Mouse (Mus musculus): ENCODE results near the gene Slc6a8. TPM values are rescaled to one million over a fixed set of nuclear protein-coding genes. Genes with fewer than 3 reads are reported as not detected.

The Slc6a8 gene
- polyA plus RNA-seq, 1 experiment: 39.8 TPM

GRCm38 (mm10) chrX:73717667-73718066 is 44.7 kb downstream of the Slc6a8 start:
- Histone ChIP-seq H3K4me3 (ENCODE audit: insufficient read depth, low read length) (peak overlapping the region; percentile 73), H3K4me1 (ENCODE audit: control insufficient read depth, insufficient read depth, low read length) (peaks cover 22% of the 10 kb centered on the region), H3K27ac (ENCODE audit: insufficient read depth, low read depth, low read length) (peak overlapping the region; percentile 98)
- TF ChIP-seq POLR2A (IDR thresholded peaks at IDR 0.05; ENCODE audit: borderline replicate concordance, low read depth, low read length) (no peak), CTCF (IDR thresholded peaks at IDR 0.05; ENCODE audit: low read depth, low read length) (no peak)

GRCm38 (mm10) chrX:73718271-73718670 is 45.3 kb downstream of the Slc6a8 start:
- Histone ChIP-seq H3K27ac (ENCODE audit: insufficient read depth, low read depth, low read length) (peak overlapping the region; percentile 98), H3K4me3 (ENCODE audit: insufficient read depth, low read length) (peak overlapping the region; percentile 73), H3K4me1 (ENCODE audit: control insufficient read depth, insufficient read depth, low read length) (peaks cover 22% of the 10 kb centered on the region)
- TF ChIP-seq POLR2A (IDR thresholded peaks at IDR 0.05; ENCODE audit: borderline replicate concordance, low read depth, low read length) (no peak), CTCF (IDR thresholded peaks at IDR 0.05; ENCODE audit: low read depth, low read length) (no peak)

DNA sequence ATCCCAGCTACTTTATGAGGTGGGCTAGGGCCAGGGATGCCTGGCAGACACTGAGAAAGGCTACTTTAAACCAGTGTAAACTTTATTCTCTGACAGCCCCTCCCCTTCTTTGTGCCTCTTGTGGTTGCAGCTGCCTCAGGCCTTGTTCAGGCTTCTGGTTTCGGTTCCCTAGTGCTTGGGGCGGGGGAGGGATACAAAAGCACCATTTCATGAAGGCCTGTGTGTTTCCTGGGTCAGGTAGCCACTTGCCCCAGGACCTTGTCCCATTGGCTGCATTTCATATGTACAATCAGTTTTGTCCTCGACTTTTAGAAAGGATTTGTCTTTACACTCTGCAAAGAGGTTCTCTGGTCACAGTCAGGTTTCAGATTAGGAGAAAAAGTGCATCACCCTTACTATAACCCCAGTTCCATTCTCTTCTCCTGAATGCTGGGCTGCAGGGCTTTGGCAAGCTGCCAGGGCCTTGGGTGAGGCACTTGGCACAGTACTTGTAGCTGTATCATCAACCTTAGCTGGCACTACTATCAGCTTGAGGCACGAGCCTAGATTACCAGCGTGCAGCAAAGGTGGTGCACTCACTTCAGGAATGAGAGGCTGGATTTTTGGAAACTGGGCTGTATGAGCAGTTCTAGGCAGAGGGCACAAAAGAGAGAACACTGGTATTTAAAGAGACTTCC is 45.9 kb downstream of the Slc6a8 start:
- TF ChIP-seq POLR2A (IDR thresholded peaks at IDR 0.05; ENCODE audit: borderline replicate concordance, low read depth, low read length) (no peak), CTCF (IDR thresholded peaks at IDR 0.05; ENCODE audit: low read depth, low read length) (no peak)
- H3K27ac ChIP-seq (ENCODE audit: insufficient read depth, low read depth, low read length): peak overlapping the region; percentile 98
- peaks cover 22% of the 10 kb centered on the region for H3K4me1 ChIP-seq (ENCODE audit: control insufficient read depth, insufficient read depth, low read length)
- H3K4me3 ChIP-seq (ENCODE audit: insufficient read depth, low read length): peak overlapping the region; percentile 73

DNA sequence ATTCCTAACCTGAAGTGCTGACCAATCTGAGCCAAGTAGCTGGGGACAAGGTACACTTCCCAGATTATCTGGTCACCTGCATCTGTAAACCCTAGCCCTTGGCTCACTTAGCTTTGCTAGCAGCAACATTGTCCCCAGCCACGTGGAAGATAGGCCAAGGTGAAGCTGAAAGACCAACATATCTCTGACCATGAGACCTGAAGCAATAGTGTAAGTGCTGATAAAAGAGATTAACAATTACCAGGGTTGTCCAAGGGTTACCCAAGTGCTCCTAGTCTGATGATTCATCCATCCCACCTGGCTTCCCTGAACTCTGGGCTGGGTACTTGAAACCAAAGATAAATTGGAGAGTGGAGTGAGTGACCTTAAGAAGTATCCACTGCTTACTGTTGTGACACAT is 58.0 kb downstream of the Slc6a8 start:
- Histone ChIP-seq H3K4me1 (ENCODE audit: control insufficient read depth, insufficient read depth, low read length) (no peaks in the 10 kb centered on the region), H3K4me3 (ENCODE audit: insufficient read depth, low read length) (no peak overlapping the region), H3K27ac (ENCODE audit: insufficient read depth, low read depth, low read length) (no peak overlapping the region)
- TF ChIP-seq POLR2A (IDR thresholded peaks at IDR 0.05; ENCODE audit: borderline replicate concordance, low read depth, low read length): no peak
- TF ChIP-seq CTCF (IDR thresholded peaks at IDR 0.05; ENCODE audit: low read depth, low read length): no peak

Other genes with a start within 250 kb of the Slc6a8 start
- not detected in 2 replicates for gene Trex2, start 237.8 kb upstream of the Slc6a8 start, polyA plus RNA-seq (2012; ENCODE audit: insufficient read depth, insufficient read length, missing spikeins)
- gene Haus7, start 214.1 kb upstream of the Slc6a8 start, polyA plus RNA-seq (2012; ENCODE audit: insufficient read depth, insufficient read length, missing spikeins): 9.0 and 9.3 TPM in 2 replicates
- 21.9 and 25.5 TPM in 2 replicates for gene Bgn, start 189.5 kb upstream of the Slc6a8 start, polyA plus RNA-seq (2012; ENCODE audit: insufficient read depth, insufficient read length, missing spikeins)
- gene Atp2b3, start 170.1 kb upstream of the Slc6a8 start, polyA plus RNA-seq (2012; ENCODE audit: insufficient read depth, insufficient read length, missing spikeins): not detected in 2 replicates
- gene Dusp9, start 33.7 kb upstream of the Slc6a8 start, polyA plus RNA-seq (2012; ENCODE audit: insufficient read depth, insufficient read length, missing spikeins): not detected in 2 replicates
- not detected in 2 replicates for gene Pnck, start 13.0 kb upstream of the Slc6a8 start, polyA plus RNA-seq (2012; ENCODE audit: insufficient read depth, insufficient read length, missing spikeins)
- 211 and 212 TPM in 2 replicates for gene Bcap31, start 43.0 kb downstream of the Slc6a8 start, polyA plus RNA-seq (2012; ENCODE audit: insufficient read depth, insufficient read length, missing spikeins)
- 79.6 and 89.1 TPM in 2 replicates for gene Abcd1, start 43.4 kb downstream of the Slc6a8 start, polyA plus RNA-seq (2012; ENCODE audit: insufficient read depth, insufficient read length, missing spikeins)
- gene Plxnb3, start 83.9 kb downstream of the Slc6a8 start, polyA plus RNA-seq (2012; ENCODE audit: insufficient read depth, insufficient read length, missing spikeins): 4.3 and 4.7 TPM in 2 replicates
- gene Srpk3, start 101.3 kb downstream of the Slc6a8 start, polyA plus RNA-seq (2012; ENCODE audit: insufficient read depth, insufficient read length, missing spikeins): 1.2 and 1.5 TPM in 2 replicates
- 123 and 136 TPM in 2 replicates for gene Idh3g, start 113.7 kb downstream of the Slc6a8 start, polyA plus RNA-seq (2012; ENCODE audit: insufficient read depth, insufficient read length, missing spikeins)
- gene Ssr4, start 113.9 kb downstream of the Slc6a8 start, polyA plus RNA-seq (2012; ENCODE audit: insufficient read depth, insufficient read length, missing spikeins): 213 and 220 TPM in 2 replicates
- gene Pdzd4, start 151.8 kb downstream of the Slc6a8 start, polyA plus RNA-seq (2012; ENCODE audit: insufficient read depth, insufficient read length, missing spikeins): not detected in 2 replicates
- gene Avpr2, start 219.0 kb downstream of the Slc6a8 start, polyA plus RNA-seq (2012; ENCODE audit: insufficient read depth, insufficient read length, missing spikeins): not detected in 2 replicates
- gene L1cam, start 223.0 kb downstream of the Slc6a8 start, polyA plus RNA-seq (2012; ENCODE audit: insufficient read depth, insufficient read length, missing spikeins): 32.0 and 36.6 TPM in 2 replicates
- 102 and 106 TPM in 2 replicates for gene Arhgap4, start 248.7 kb downstream of the Slc6a8 start, polyA plus RNA-seq (2012; ENCODE audit: insufficient read depth, insufficient read length, missing spikeins)
- 29.6 and 34.5 TPM in 2 replicates for gene Naa10, start 248.8 kb downstream of the Slc6a8 start, polyA plus RNA-seq (2012; ENCODE audit: insufficient read depth, insufficient read length, missing spikeins)

Data from bone marrow macrophage, adult 2 months (primary cell).